Mouse (Mus musculus): ENCODE measurements around the gene Aurkb. TPM values are rescaled to one million over a fixed set of nuclear protein-coding genes. Genes with fewer than 3 reads are reported as not detected.
"Not testable (repeated sequence)": the region's sequence is repeated elsewhere in the genome, so short reads cannot be mapped to it uniquely, and the experiment has no call there.

Gene Aurkb
- polyA plus RNA-seq (2015; fragmentation: Nextera tagmentation; extraction: Ambion mirVana): 176 and 177 TPM in 2 replicates

GRCm38 (mm10) chr11:69045531-69046394 is at the start of gene Aurkb:
Gene Aurkb, plus strand, starts transcription at chr11:69045647.
- Histone ChIP-seq H3K4me1 (ENCODE audit: insufficient read depth, low read length) (peaks cover 18% of the 10 kb centered on the region), H3K9ac (replicated peaks; ENCODE audit: low read length) (peak within 1 kb of the TSS; percentile 79), H3K27ac (ENCODE audit: low read length) (peak within 1 kb of the TSS; percentile 85), H3K36me3 (ENCODE audit: insufficient read depth, low read length) (peaks cover 24% of the 10 kb centered on the region), H3K9me3 (ENCODE audit: low read length) (no peaks in the 10 kb centered on the region), H3K4me3 (ENCODE audit: low read length) (peak within 1 kb of the TSS; percentile 83), H3K4me2 (replicated peaks; ENCODE audit: low read depth, low read length) (peak within 1 kb of the TSS; percentile 64), H3K27me3 (ENCODE audit: insufficient read depth, low read length) (no peaks in the 10 kb centered on the region)
- ATAC-seq (ENCODE audit: low FRiP score, low TSS enrichment): peak; percentile 75
- WGBS: 1% methylated on average over 52 of the region's 54 CpGs

- WGBS: 96% methylated on average over 4 of the region's 4 CpGs
- H3K4me3 ChIP-seq (ENCODE audit: low read length): no peak overlapping the region
- no peak overlapping the region for H3K9ac ChIP-seq (replicated peaks; ENCODE audit: low read length)
- no peaks in the 10 kb centered on the region for H3K27me3 ChIP-seq (ENCODE audit: insufficient read depth, low read length)
- H3K9me3 ChIP-seq (ENCODE audit: low read length): no peaks in the 10 kb centered on the region
- no peak overlapping the region for H3K27ac ChIP-seq (ENCODE audit: low read length)
- H3K36me3 ChIP-seq (ENCODE audit: insufficient read depth, low read length): peaks cover 93% of the 10 kb centered on the region
- H3K4me1 ChIP-seq (ENCODE audit: insufficient read depth, low read length): no peaks in the 10 kb centered on the region
- ATAC-seq (ENCODE audit: low FRiP score, low TSS enrichment): no peak
- H3K4me2 ChIP-seq (replicated peaks; ENCODE audit: low read depth, low read length): no peak overlapping the region
Measured at GRCm38 (mm10) chr11:68997080-68997479, 48.4 kb upstream of the Aurkb start.

GRCm38 (mm10) chr11:69002782-69003181 is 42.7 kb upstream of the Aurkb start:
- not testable (repeated sequence) for H3K4me1 ChIP-seq (ENCODE audit: insufficient read depth, low read length); ATAC-seq (ENCODE audit: low FRiP score, low TSS enrichment); H3K4me3 ChIP-seq (ENCODE audit: low read length); H3K9ac ChIP-seq (replicated peaks; ENCODE audit: low read length); H3K27ac ChIP-seq (ENCODE audit: low read length); H3K9me3 ChIP-seq (ENCODE audit: low read length); H3K27me3 ChIP-seq (ENCODE audit: insufficient read depth, low read length); H3K4me2 ChIP-seq (replicated peaks; ENCODE audit: low read depth, low read length)
- peaks cover 54% of the 10 kb centered on the region for H3K36me3 ChIP-seq (ENCODE audit: insufficient read depth, low read length)
- 93% methylated on average over 4 of the region's 4 CpGs for WGBS

GRCm38 (mm10) chr11:69003592-69003991 is 41.9 kb upstream of the Aurkb start:
- no peaks in the 10 kb centered on the region for H3K27me3 ChIP-seq (ENCODE audit: insufficient read depth, low read length)
- H3K4me1 ChIP-seq (ENCODE audit: insufficient read depth, low read length): peaks cover 7% of the 10 kb centered on the region
- H3K9me3 ChIP-seq (ENCODE audit: low read length): no peaks in the 10 kb centered on the region
- WGBS: 47% methylated on average over 4 of the region's 4 CpGs
- H3K4me2 ChIP-seq (replicated peaks; ENCODE audit: low read depth, low read length): no peak overlapping the region
- peaks cover 46% of the 10 kb centered on the region for H3K36me3 ChIP-seq (ENCODE audit: insufficient read depth, low read length)
- no peak for ATAC-seq (ENCODE audit: low FRiP score, low TSS enrichment)
- no peak overlapping the region for H3K9ac ChIP-seq (replicated peaks; ENCODE audit: low read length)
- no peak overlapping the region for H3K4me3 ChIP-seq (ENCODE audit: low read length)
- H3K27ac ChIP-seq (ENCODE audit: low read length): no peak overlapping the region

- Histone ChIP-seq H3K9me3 (ENCODE audit: low read length) (no peaks in the 10 kb centered on the region), H3K27ac (ENCODE audit: low read length) (no peak overlapping the region), H3K4me3 (ENCODE audit: low read length) (no peak overlapping the region), H3K9ac (replicated peaks; ENCODE audit: low read length) (no peak overlapping the region), H3K4me1 (ENCODE audit: insufficient read depth, low read length) (peaks cover 7% of the 10 kb centered on the region), H3K27me3 (ENCODE audit: insufficient read depth, low read length) (no peaks in the 10 kb centered on the region), H3K36me3 (ENCODE audit: insufficient read depth, low read length) (peaks cover 32% of the 10 kb centered on the region), H3K4me2 (replicated peaks; ENCODE audit: low read depth, low read length) (no peak overlapping the region)
- ATAC-seq (ENCODE audit: low FRiP score, low TSS enrichment): no peak
- 87% methylated on average over 7 of the region's 7 CpGs for WGBS
Measured at GRCm38 (mm10) chr11:69005193-69005592, 40.3 kb upstream of the Aurkb start.

GRCm38 (mm10) chr11:69006575-69006974 is 38.9 kb upstream of the Aurkb start:
- H3K4me3 ChIP-seq (ENCODE audit: low read length); H3K9ac ChIP-seq (replicated peaks; ENCODE audit: low read length); H3K27me3 ChIP-seq (ENCODE audit: insufficient read depth, low read length); H3K9me3 ChIP-seq (ENCODE audit: low read length); ATAC-seq (ENCODE audit: low FRiP score, low TSS enrichment); H3K27ac ChIP-seq (ENCODE audit: low read length); H3K4me2 ChIP-seq (replicated peaks; ENCODE audit: low read depth, low read length): not testable (repeated sequence)
- peaks cover 15% of the 10 kb centered on the region for H3K4me1 ChIP-seq (ENCODE audit: insufficient read depth, low read length)
- peaks cover 18% of the 10 kb centered on the region for H3K36me3 ChIP-seq (ENCODE audit: insufficient read depth, low read length)

GRCm38 (mm10) chr11:69008182-69009121 is 37.0 kb upstream of the Aurkb start, which contains the start of gene Pfas:
Gene Pfas, minus strand, starts transcription at chr11:69008460.
- peak within 1 kb of the TSS; percentile 60 for H3K27ac ChIP-seq (ENCODE audit: low read length)
- H3K36me3 ChIP-seq (ENCODE audit: insufficient read depth, low read length): peaks cover 2% of the 10 kb centered on the region; the same call in 1 of the 2 replicates
- ATAC-seq (ENCODE audit: low FRiP score, low TSS enrichment): peak; percentile 83
- peak within 1 kb of the TSS; percentile 80 for H3K4me3 ChIP-seq (ENCODE audit: low read length)
- WGBS: 10% methylated on average over 38 of the region's 38 CpGs
- H3K9ac ChIP-seq (replicated peaks; ENCODE audit: low read length): peak within 1 kb of the TSS; percentile 82
- peaks cover 18% of the 10 kb centered on the region for H3K4me1 ChIP-seq (ENCODE audit: insufficient read depth, low read length)
- H3K9me3 ChIP-seq (ENCODE audit: low read length): no peaks in the 10 kb centered on the region
- H3K27me3 ChIP-seq (ENCODE audit: insufficient read depth, low read length): no peaks in the 10 kb centered on the region
- peak within 1 kb of the TSS; percentile 74 for H3K4me2 ChIP-seq (replicated peaks; ENCODE audit: low read depth, low read length)

GRCm38 (mm10) chr11:69009508-69009907 is 35.9 kb upstream of the Aurkb start:
- 96% methylated on average over 1 of the region's 1 CpGs for WGBS
- no peaks in the 10 kb centered on the region for H3K9me3 ChIP-seq (ENCODE audit: low read length)

GRCm38 (mm10) chr11:69010400-69011323 is 34.8 kb upstream of the Aurkb start:
- ATAC-seq (ENCODE audit: low FRiP score, low TSS enrichment): no peak
- 90% methylated on average over 15 of the region's 15 CpGs for WGBS
- no peaks in the 10 kb centered on the region for H3K27me3 ChIP-seq (ENCODE audit: insufficient read depth, low read length)
- no peaks in the 10 kb centered on the region for H3K9me3 ChIP-seq (ENCODE audit: low read length)
- H3K4me2 ChIP-seq (replicated peaks; ENCODE audit: low read depth, low read length): peak overlapping the region; percentile 90; the same call in 1 of the 2 replicates
- H3K9ac ChIP-seq (replicated peaks; ENCODE audit: low read length): 0 out of 2 replicates have a peak overlapping the region, but pooled peaks have one; percentile 8
- H3K36me3 ChIP-seq (ENCODE audit: insufficient read depth, low read length): no peaks in the 10 kb centered on the region
- no peak overlapping the region for H3K27ac ChIP-seq (ENCODE audit: low read length)
- H3K4me1 ChIP-seq (ENCODE audit: insufficient read depth, low read length): peaks cover 23% of the 10 kb centered on the region
- no peak overlapping the region for H3K4me3 ChIP-seq (ENCODE audit: low read length)

More at GRCm38 (mm10) chr11:69009508-69009907, 35.9 kb upstream of the Aurkb start:
- H3K27me3 ChIP-seq (ENCODE audit: insufficient read depth, low read length): no peaks in the 10 kb centered on the region
- no peak overlapping the region for H3K27ac ChIP-seq (ENCODE audit: low read length)
- peaks cover 18% of the 10 kb centered on the region for H3K4me1 ChIP-seq (ENCODE audit: insufficient read depth, low read length)
- no peak for ATAC-seq (ENCODE audit: low FRiP score, low TSS enrichment)
- H3K36me3 ChIP-seq (ENCODE audit: insufficient read depth, low read length): no peaks in the 10 kb centered on the region
- no peak overlapping the region for H3K9ac ChIP-seq (replicated peaks; ENCODE audit: low read length)
- H3K4me3 ChIP-seq (ENCODE audit: low read length): no peak overlapping the region
- no peak overlapping the region for H3K4me2 ChIP-seq (replicated peaks; ENCODE audit: low read depth, low read length)
